Mouse (Mus musculus) NIH3T3 (cell line): ENCODE results near the gene Atp7a.
"Not testable (repeated sequence)": the region's sequence is repeated elsewhere in the genome, so short reads cannot be mapped to it uniquely, and the experiment has no call there.

Experiments
- DNase-seq: peaks from one replicate; pipeline ENCODE4 v3.0.0-alpha.2; 2012; ENCODE audit warnings: low read depth

Atp7a gene

DNA sequence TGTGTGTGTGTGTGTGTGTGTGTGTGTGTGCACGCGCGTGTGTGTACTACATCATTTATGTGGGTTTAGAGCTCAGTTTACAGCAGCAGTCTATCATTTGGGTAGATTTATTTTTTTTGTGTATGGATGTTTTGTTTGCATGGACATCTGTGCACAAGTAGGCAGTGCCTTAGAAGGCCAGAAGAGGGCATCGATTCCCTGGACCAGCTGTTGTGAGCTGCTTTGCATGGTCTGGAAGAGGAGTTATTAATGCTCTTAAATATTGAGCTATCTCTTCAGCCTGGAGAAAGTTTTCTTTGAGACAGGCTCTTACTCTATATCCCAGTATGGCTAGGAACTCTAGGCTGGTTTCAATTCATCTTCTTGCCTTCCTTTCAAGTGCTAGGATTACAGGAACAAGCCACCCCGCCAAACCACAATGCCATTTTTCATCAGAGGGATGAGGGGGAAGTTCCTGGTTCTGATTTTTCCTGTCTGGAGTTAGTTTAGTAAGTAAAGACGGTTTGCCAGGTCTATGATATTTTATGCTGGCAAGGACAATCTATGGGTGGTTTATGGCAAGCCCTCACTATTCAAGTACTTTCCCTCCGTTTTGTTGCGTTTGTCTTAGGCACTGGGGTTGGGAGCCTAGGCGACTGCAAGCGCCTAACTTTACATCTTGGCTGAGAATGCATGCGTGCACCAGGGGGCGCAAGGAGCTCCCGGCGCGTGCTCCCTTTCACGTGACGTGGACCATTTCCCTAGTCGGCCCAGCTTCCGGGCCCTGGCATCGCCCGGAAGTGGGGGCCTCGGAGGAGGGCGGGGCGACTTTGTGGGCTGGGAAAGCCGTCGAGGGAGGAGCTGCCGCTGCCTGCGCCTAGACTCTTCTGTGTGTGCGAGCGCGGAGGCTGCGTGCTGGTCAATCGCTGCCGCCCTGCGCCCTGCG, at the start of gene Atp7a:
Gene Atp7a, plus strand, starts transcription at position 859 of the 925 bp plus-strand sequence.
- peak; percentile 96 for DNase-seq

DNA sequence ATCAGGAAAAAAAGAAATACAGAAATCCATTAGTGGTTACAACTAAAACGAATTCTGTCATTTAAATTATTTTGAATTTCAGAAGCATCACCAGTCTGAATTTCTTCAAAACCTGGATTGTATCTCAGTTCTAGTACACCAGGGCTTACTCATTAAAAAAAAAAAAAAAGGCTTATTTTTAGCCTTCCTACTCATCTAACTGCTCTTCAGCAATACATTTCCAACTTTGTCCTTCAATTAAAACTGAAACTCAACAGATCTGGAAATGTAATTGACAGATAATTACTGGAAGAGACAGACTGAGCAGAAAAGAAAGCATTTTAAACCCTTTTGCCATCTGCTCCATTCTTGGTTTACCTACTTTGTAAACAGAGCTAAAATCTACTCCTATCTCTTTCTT, 25.5 kb upstream of the Atp7a start:
- DNase-seq: no peak

DNA sequence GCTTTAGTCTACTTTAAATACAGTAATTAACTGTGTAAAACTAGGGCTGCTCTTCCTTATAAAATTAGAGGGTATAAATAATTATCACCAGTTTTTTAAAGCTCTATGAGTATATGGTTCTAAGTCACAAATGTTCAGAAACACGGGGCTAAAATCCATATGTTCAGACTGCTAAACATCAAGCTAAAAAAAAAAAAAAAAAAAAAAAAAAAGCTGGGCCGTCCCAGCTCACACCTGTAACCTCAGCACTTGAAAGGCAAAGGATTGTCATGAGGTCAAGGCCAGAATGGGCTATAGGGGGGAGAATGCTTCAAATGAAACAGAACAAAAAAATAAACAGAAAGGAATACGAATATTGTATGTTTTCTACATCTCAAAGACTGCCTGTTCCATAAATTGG, 16.3 kb upstream of the Atp7a start:
- DNase-seq: no peak

DNA sequence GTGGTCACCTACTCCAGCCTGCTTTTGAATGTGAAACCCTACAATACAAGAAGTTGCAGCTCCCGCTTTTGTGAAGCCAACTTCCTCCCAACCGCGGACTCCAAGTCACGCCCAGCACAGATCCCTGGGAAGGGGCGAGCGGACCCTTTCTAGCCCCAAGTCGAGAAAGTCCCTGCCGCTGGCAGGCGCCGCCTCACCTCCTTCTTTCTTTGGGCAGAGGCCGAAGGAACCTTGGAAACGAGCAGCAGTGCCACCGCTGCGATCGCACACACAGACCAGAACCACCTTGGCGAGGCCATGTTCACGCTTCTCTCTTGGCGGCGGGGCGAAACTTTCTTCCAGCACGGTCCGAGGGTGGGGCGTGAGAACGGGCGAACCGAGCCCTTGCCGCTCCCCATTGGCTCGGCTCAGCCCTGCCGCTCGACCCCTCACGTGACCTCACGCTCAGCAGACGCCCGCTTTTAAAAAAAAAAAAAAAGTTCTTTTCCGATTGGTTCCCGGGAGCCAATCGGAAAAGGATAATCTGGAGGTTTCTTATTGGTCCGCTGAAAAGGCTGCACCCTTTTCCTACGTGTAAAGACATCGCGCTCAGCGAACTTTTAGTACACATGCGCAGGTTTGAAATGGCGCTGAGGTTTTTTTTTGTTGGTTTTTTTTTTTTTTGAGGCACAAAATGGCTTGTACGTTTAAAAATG, 15.5 kb upstream of the Atp7a start, which contains the start of gene Magt1:
Gene Magt1, minus strand, starts transcription at position 442 of the 695 bp plus-strand sequence.
- peak; percentile 91 for DNase-seq

DNA sequence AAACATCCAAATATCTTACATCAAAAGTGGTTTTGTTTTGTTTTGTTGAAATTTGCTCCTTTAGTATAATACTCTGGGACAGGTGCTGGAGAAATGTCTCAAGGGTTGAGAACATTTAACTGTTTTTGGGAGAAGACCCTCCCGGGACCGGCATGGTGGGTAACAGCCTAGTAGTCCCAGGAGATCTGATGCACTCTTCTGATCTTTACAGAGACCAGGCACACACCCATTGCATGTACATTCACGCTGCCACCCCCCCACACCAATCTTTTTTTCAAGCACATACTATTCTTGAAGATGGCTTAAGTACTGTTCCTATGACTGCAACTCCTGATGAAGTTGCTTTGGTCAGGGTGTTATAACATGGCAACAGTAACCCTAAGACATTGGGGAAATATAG, 14.5 kb upstream of the Atp7a start:
- peak; percentile 8 for DNase-seq

DNA sequence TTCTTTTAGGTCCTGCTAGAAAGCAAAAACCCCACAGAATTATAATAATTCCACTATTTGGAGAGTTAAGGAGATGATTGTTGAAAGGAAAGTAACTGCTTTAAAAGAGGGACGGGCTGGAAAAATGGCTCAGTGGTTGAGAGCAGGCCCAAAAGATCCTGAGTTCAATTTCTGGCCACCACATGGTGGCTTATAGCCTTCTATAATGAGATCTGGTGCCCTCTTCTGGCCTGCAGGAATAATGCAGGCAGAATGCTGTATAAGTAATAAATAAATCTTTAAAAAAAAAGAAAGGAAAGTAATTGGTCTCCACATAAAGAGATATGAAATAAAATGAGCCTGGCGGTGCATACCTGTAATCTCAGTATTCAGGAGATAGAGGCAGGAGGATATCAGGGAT, 13.9 kb upstream of the Atp7a start:
- peak; percentile 85 for DNase-seq

DNA sequence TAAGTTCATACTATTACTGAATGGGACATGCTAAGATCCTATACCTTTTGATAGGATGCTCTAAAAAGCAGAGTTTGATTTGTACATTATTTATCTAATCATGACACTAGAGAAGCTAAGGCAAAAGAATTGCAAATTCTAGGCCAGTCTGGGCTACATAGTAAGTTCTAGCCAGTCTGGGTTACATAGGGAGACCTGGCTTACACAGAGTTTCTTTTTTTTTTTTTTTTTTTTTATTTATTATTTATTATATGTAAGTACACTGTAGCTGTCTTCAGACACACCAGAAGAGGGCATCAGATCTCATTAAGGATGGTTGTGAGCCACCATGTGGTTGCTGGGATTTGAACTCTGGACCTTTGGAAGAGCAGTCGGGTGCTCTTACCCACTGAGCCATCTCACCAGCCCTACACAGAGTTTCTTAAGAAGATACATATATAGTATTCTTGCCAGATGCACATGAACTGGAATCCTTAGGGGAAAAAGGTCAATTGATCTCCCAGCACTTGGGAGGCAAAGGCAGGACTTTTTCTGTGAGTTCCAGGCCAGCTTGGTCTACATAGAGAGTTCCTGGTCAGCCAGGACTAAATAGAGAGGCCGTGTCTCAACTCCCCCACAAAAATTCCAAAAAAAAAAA, 12.2 kb upstream of the Atp7a start:
- DNase-seq: peak; percentile 12

DNA sequence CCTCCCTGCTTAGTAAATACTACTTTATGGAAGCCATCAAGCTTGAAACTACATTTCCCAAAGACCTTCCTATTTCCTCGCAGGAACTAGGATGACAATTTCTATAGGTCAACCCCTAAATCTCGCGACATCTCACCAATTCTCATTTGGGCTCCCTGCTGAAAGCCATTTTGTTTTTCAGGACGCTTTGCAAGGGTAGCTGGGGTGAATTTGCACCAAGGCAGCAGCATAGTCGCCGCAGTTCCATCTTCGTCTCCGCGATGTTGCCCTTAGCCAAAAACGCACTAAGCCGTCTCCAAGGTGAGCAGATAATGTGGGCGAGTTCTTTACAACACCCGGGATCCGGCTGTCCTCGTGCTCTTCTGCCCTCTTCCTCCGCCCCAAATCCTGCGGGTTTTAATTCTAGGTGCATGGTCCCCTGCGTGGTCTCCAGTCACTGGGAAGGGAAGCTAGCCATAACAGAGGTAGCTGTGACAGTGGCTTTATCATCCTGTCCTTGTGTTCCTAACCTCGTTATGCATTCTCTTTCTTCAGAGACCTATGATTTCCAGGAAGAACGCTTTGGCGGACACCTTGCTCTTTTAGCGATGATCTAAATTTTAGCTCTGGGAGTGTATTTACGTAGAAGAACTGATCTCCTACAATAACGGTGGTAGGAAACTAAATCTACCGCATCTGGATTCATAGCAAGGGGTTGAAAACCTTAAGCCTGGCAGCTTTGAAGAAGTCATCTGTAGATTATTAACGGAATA, 11.3 kb upstream of the Atp7a start, which contains the start of gene Cox7b:
Gene Cox7b, plus strand, starts transcription at position 130 of the 752 bp plus-strand sequence.
- DNase-seq: peak; percentile 92

DNA sequence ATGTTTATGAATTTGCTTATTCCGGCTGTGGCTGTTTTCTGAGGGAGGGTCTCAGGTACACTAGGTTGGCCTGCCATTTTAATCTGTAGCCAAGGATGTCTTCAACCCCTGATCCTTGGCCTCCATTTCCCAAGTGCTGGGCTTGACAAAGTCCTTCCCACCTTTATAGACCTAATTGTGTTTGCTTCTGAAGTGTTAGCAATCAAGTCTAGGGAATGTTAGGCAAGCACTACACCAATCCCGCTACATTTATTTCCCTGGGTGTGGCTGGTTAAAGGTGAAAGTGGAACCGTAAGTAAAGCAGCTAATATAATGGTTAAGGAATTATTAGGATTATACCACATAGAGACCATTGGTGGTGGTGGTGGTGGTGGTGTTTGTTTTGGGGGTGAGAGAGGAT, 10.0 kb upstream of the Atp7a start:
- no peak for DNase-seq

DNA sequence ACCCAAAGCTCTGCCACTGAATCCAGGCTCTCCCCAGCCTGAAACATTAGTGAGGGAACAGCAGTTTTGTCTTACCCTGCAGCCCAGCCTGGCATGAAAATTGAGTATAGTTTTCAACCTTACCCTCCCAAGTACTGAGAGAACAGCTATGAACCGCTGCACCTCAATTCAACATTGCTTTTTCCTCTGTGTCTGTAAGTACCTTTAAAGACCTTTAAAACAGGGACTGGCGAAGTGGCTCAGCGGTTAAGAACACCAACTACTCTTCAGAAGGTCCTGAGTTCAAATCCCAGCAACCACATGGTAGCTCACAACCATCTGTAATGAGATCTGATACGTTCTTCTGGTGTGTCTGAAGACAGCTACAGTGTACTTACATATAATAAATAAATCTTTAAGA, 9.6 kb upstream of the Atp7a start:
- DNase-seq: no peak

DNA sequence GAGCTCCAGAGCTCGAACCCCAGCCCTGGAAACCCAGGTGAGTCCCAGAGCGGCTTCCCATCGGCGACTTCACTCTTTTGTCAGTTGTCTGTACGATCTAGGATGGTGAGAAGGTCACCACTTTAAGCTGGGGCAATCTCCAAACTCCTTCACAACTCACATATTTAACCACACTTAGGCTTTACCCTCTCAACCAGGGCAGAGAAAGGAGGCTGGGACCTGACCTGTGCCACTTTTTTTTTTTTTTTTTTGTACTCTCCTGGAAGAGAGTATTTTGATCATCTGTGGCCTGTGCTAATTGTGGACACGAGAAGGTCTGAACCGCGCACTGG, 233 bp downstream of the Atp7a start:
- no peak for DNase-seq

DNA sequence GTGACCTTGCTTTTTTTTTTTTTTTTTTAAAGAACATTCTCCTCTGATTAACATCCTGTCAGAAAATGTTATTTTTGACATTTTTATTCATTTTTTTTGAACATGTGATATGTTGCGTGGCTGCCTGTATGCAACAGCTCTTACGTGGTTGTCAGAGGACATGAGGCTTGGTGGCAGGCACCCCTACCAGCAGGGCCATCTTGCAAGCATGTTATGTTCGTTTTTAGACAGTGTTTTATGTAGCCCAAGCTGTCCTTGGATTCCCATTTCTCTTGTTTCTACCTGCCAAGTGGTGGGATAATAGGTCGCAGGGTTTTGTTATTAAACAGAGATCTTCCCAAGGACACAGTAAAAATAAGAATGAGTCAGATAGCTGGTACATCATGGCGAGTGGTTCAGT, 3.1 kb downstream of the Atp7a start:
- DNase-seq: no peak

DNA sequence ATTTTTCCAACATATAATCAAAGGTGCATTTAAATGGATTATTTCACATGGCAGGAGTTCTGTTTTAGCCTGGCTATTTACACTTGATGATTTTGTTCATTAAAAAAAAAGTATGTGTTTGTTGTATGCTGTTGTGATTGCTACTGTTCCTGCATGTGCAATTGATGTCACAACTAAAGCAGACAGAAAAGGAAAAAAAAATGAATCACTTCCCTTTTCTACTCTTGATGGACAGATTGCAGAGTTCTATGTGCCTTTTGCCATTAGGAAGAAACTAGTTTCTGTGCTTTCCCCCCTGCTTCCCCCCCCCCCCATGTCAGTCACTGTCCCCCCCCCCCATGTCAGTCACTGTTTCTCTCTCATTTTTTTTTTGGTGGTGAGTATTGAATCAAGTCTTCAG, 4.0 kb downstream of the Atp7a start:
- no peak for DNase-seq

DNA sequence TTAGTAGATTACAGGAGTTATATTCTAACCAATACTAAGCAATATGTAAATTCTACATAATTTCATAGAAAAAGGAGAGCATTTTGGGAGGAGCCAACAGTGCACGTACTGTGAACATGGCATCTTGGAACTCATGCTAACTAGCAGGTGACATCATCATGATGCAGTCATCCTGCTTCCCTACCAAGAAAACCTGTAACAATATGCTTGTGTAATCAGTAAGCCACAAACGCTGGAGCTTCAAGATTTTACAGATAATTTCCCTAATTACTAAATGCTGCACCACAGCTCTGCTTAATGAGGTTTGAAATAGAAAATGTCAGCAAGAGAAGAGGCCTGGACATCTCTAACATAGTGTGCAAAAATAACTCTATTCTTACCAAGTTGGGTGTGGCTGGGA, 8.7 kb downstream of the Atp7a start:
- DNase-seq: no peak

DNA sequence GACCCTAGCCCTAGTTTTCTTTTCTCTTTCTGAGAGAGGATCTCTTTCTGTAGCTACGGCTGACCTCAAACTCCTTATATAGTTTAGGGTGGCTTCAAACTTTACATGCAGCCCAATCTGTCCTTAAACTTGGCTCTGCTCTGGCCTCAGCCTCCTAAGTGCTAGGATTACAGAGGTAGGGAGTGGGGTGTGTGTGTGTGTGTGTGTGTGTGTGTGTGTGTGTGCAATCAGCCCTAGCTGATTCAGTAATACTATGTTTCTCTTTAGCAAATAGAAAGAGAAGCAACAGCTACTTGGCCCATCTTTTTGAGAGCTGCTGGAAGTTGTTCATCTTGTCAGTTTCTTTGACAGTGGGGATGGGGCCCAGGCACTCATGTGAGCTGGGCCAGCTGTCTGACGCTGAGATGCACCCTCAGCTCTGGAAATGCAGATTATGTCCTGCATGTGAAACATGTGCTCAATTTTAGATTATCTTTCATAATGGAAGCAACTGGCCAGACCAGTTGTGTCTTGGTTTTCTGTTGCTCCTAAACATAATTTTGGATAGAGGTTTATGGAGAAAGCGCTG, 10.2 kb downstream of the Atp7a start:
- DNase-seq: no peak

DNA sequence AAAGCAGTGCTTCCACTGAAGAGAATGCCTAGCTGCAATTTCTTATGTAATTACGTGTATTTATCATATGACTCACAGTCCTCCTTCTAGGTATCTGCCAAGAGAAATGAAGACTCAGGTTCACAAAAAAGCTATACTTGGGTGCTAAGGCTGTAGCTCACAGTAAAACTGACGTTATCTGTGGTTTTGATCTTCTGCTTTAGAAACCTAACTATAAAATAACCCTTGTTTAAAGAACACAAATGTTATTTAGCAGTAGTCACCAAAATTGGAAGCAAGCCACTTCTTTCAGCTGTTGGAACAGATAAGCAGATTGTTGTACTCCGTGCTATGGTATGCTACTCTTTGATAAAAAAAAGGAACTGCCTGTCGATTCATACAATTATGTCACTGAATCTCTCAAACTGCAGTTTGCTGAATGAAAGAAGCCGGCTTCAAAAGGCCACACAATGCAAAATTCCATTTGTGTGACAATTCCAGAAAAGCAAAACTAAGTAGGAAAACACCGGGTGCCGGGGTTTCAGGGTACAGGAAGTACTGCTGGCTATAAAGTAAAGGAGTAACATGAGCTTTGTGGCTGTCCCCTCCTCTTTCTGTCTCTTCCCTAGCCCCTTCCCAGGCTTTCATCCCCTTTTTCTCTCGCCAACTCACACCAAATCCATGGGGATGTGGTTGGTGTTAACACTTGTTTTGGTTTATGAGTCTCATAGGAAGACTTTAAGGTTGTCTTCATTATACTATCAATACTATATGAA, 17.0 kb downstream of the Atp7a start:
- DNase-seq: peak; percentile 73

DNA sequence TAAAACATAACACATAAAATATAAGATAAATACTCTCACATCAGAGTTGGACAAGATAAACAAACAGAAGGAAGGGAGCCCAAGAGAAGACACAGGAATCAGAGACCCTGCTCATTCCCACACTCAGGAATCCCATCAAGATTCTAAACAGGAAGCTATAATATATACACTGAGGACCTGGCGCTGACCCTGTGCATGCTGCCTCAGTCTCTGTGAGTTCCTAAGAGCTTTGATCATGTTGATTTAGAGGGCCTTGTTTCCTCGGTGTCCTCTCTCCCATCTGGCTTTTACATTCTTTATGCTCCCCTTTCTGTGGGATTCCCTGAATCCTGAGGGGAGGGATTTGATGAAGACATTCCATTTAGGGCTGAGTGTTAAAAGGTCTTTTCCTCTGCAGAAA, 18.4 kb downstream of the Atp7a start:
- DNase-seq: no peak

DNA sequence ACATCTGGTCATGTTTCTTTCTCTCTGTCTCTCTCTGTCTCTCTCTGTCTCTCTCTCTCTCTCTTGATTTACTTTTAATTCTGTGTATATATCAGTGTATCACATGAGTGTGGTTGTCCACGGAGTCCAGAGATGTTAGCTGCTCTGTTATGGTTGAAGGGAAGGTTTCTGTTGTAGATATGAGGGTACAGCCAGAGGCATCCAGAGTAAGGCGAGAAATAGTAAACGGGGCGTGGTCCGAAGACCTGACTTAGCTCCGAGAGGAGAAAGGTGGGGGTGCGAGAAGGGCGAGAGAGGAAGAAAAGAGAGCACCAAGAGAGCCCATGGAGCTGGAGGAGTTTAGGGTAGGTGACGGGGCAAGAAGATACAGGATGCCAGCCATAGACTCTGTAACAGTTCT, 18.9 kb downstream of the Atp7a start:
- DNase-seq: no peak

DNA sequence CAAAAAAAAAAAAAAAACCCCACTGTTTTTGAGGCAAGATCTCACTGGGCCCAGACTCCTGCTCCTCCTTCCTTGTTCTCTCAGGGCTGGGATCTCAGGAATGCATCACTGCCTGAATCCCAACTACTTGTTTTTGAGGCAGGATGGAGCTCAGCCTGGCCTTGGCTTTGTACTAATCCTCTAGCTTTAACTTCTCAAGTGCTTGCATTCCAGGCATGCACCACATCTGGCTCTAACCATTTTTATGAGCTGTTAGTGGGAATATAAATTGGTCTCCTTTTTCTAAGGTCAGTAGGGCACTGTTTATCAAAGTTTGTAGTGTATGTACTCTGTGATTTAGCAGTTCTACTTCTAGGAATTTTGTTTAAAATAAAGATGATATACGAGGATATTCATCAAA, 21.1 kb downstream of the Atp7a start:
- peak; percentile 28 for DNase-seq

DNA sequence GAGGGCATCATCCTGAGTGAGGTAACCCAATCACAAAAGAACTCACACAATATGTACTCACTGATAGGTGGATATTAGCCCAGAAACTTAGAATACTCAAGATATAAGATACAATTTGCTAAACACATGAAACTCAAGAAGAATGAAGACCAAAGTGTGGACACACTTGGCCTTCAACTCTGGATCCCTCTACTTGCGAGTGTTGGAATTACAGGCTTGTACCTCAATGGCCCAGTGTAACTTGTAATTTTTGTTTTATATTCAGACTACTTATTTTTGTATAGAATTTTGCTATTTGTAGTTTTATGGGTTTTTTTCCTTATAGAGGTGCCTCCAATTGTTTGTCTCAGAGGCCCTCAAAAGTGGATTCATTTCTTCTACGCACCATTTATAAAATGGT, 50.8 kb downstream of the Atp7a start:
- not testable (repeated sequence) for DNase-seq

DNA sequence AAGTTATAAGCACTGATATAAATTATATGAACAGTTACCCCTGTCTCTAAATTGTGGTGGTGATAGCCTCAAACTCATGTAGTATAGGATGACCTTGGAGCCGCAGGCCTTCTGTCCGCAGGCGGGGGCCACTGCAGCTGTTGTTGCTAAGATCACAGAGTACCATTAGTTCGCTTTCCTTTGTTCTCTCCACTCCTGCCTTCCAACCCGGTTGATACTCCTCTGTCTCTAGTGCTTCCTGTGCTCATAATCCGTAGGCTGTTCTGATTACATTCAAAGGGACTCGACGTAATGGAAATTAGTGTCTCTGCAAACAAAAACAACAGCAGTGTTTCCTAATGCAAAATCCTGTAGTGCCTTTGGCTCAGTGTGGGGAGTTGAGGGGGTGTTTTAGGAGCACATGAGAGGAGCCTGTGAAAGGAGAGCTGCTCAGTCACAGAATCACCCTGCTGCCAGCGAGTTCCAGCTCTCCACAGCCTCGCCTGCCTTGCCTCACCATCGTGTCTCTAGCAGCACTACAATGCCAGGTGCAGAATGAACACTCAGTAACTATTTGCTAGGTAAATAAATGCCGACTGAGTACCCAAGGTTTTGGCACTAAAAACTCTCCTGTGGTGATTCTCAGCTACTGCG, 53.9 kb downstream of the Atp7a start:
- DNase-seq: no peak
